Mouse (Mus musculus) urinary bladder, postnatal 4 days (tissue): ENCODE results near the gene Natd1.
"Not testable (repeated sequence)": the region's sequence is repeated elsewhere in the genome, so short reads cannot be mapped to it uniquely, and the experiment has no call there.

Experiments used
- DNase-seq, 2 experiments: peaks; one replicate each; pipeline ENCODE4 v3.0.0; 2021 to 2022; ENCODE audit warnings: low spot score in 2 of 2

Natd1 gene

DNA sequence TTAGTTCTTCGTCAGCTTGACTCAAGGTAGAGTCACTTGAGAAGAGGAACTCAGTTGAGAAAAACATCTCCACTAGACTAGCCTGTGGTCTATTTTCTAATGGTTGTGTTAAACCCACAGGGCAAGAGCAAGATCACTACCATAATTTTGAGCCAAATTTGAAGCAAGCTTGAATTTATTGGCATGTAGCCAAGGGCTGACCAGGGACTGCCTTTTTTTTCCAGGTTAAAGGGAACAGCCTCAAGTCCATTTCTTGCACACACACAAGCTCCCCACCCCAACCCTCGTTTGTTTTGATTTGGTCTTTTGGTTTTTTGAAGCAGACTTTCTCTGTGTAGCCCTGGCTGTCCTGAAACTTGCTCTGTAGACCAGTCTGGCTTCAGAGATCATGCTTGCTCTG lies 24.7 kb downstream of the Natd1 start:
- no peak for DNase-seq

DNA sequence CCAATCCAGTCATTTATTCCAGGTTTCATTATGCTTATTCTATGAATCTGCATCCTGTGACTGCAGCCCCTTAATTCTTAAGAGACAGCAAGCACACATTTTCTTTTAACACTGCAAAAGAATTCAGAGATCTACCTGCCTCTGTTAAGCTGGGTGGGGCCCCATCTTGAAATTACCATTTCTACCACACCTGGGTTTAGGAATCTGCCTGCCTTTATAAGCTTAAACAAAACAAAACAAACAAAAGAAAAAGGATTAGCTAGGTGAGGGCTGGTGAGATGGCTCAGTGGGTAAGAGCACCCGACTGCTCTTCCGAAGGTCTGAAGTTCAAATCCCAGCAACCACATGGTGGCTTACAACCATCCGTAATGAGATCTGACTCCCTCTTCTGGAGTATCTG lies 27.6 kb downstream of the Natd1 start:
- DNase-seq: not testable (repeated sequence)

DNA sequence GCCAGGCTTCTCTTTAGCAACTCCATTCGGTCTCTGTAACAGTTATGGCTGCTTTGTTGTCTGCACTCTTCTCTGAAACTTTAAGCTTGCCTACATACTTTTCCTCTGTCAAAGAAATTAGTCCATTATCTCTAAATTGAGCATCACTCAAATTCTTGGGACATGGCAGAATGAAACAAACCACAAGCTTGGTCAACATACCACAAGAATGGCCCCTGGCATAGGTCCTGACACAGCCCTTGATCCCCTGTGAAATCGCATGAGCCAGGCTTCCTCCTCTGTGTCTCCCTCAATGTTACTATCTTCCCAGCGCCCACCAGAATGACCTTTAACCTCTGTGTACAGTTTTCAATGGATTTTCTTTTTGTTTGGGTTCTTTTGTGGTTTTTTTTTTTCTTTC lies 32.2 kb downstream of the Natd1 start:
- no peak for DNase-seq

DNA sequence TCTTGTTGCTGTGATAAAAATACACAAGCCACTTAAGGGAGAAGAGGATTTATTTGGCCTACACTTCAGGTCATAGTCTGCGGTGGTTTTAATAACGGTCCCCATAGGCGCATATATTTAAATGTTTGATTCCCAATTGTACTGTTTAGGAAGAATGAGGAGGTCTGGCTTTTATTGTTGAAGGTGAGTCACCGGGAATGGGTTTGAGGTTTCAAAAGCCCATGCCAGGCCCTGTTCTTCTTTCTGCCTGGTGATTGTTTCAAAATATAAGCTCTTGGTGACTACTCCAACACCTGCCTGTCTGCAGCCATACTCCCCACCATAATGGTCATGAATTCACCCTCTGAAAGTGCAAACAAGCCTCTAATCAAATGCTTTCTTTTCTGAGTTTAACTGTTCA lies 34.0 kb downstream of the Natd1 start:
- no peak for DNase-seq

DNA sequence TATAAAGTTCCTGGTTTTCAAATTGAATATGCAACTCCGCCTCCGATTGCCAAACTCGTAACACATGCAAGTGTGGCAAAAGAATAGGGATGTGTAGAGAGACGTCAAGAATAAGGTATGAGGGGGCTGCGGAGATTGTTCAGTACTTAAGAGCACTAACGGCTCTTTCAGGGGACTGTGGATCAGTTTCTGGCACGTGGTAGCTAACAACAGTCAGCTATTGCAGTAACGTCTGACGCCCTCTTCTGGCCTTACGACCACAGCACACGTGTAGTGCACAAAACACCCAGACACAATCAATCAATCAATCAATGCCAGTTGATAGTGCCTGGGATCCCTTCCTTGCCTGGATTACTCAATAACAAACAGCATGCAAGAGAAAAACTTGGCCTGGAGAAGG lies 35.1 kb downstream of the Natd1 start:
- no peak for DNase-seq

DNA sequence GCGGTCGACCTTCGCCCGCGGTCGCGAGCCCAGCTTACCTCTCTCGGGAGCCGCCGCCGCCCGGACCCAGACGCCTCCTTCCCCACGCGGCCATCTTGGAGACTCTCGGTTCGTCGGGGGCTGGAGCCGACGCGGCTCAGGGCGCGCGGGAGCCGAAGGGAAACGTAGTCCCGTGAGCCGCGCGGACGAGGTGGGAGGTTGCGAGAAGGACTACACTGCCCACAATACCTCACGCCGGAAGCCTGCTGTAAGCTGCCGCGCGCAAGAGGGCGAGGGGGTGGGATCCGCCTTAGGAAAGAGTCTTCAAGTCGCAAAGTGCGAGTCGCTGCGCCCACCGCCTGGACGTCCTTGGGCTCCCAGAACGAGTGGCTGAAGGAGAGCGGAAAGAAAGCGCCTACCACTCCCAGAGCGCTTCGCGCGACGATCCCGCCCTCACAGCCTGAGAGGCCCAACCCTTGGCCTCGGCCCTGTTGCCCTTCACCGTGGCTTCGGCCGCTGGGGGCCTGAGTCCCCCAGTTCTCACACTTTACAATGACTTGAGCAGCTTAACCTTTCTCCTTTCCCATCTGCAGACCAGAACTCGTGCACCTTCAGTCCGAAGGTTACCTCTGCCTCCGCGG lies 35.8 kb downstream of the Natd1 start, which contains the start of gene Tmem11:
Gene Tmem11, minus strand, starts transcription at position 598 of the 620 bp plus-strand sequence.
- DNase-seq: peak; percentile 94 to 95

DNA sequence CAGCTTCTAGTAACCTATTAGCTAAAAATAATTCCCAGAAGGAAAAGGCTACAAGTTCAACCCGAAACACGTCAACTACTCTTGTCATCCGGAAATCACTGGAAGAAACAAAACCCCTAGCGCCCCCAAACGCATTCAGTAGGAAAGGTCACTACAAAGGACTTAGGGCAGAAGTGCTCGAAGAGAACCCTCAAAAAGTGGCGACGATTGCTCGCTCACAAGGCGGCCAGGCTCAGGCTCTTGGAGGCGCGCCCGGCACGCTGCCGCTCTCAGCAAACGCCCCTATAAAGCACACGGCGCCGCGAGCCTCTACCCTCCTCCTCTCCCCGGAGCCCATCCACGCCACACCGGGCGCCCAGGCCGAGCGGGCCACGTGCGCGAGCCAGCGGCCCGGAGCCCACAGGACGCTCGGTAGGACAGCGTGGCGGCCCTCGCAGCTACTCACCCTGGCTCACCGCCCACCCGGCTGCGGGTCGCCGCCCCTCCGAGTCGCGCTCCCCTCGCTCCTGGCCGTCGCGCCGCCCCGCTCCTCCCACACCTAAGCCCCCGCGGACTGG lies 36.4 kb downstream of the Natd1 start:
- peak in 1 of 2 experiments; percentile 65 for DNase-seq

DNA sequence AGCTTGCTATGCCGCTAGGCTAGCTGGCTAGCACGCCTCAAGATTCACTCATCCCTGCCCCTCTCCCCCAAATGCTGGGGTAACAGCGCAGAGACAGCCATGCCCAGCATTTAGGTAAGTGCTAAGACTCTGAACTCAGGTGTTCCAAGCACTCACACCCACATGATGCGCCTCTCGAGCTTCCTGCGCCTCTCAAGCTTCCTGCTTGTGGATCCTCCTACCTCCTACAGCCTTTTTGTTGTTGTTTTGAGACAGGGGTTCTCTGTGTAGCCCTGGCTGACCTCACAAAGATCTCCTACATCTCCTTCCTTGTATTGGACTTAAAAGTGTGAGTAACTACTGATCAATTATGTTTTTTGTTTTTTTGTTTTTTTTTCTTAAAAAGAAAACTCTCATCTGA lies 41.4 kb downstream of the Natd1 start:
- no peak for DNase-seq

DNA sequence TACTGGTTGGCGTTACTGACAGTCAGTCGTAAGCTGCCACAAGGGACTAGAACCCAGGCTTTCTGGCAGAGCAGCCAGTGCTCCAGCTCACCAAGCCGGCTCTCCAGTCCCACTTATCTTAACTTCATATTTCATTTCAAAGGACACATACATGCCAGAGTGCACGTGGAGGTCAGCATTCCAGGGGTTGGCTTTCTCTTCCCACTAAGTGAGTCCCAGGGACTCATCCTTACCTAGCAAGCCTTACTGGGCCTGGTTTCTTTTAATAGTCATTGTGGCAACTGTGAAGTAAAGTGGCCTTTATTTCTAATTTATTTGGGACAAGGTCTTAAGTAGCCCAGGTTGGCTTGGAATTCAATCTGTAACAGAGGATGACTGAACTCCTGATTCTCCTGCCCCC lies 43.1 kb downstream of the Natd1 start:
- DNase-seq: no peak

DNA sequence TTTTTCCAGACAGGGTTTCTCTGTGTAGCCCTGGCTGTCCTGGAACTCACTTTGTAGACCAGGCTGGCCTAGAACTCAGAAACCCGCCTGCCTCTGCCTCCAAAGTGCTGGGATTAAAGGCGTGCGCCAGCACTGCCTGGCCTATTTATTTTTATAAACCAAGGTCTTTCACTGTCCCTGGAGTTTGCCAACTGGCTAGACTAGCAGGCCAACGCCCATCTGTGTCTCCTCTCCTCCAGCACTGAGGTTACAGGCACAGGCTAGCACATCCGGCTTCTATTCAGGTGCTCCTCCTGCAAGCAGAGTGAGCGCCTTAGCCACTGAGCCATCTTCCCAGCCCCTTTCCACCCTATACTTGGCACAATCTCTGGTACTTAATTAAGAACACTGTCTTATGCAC lies 45.1 kb downstream of the Natd1 start:
- not testable (repeated sequence) for DNase-seq

DNA sequence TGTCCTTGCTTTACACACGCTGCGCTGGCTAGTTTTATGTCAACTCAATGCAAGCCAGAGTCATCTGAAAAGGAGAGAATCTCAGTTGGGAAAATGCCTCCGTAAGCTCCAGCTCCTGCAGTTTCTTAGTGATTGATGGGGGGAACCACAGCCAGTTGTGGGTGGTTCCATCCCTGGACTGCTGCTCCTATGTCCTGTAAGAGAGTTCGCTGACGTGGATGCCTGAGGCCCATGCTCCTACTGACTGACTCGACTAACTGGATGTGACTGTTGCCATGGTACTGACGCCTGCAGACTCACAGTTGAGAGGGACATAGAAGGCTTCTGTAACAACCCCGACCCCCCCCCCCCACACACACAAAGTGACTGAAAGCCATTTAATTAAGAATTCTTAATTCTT lies 46.6 kb downstream of the Natd1 start:
- DNase-seq: no peak

DNA sequence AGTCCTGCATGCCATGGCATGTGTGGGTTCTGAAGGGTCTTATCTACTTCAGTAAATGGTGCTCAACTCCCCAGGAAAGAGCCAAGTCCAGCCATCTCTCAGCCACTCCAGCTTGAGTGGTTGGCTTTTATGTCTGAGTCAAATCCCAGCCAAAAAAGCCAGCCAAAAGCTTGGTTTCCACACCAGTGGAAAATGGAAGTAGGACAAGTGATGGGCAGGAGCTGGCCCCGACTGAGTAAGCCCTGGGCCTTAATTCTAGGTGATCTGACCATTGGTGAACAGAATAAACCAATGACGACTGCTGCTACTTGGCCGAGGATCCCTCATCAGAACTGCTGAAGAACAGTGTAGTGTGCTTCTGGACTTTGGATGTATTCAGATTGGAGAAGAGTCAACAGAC lies 47.1 kb downstream of the Natd1 start:
- no peak for DNase-seq

DNA sequence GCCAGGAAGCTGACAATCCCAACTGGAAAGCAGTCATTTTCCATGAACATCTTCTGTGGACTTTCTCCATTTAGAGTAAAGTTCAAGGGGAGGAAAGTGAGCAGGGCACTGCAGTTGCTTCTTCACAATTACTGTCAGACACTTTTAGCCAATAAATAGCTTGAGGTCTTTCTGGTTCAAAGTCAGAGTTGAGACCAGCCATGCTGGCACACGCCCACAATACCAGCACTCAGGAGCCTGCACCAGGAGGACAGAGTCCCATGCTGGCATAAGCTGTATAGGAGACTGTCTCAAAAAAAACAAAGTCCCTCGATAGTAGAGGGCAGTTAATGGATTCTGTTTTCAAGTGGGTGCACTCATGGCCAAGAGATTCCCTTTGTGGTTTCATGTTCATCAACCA lies 48.5 kb downstream of the Natd1 start:
- DNase-seq: no peak

DNA sequence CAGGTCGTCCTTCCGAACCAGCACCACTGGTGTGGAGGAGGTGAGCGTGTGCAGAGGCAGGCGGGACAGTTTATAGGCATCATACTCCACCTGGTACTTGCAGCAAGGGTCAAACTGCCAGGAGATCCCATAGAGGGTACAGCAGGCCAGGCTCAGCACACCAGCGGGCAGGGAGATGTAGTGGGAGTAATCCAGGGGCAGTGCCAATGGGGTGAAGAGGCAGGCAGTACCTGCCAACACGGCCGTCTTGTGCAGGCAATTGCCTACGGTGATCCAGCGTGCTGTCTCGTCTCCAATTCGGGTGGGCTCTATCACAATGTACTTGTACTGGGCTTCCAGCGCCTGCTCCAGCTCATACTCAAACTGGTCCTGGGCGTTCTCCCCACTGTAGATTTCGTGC lies 49.6 kb downstream of the Natd1 start:
- no peak for DNase-seq

DNA sequence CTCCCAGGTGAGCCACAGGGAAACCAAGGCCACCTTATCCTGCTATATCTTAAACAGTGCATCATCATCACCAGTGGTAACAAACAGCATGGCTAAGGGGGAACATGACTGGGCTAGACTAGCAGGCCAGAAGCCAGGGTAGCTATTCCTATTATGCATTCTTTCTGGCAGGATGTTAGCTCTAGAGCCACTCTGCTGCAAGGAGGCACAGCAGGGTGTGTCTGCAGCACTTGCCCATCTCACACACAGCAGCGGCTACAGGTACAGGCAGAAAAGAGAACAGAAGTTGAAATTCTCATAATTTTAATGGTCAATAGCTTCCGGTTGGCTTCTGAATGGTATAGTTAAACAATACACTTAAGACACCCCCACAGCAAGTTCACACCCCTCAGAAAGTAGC lies 50.4 kb downstream of the Natd1 start:
- no peak for DNase-seq

DNA sequence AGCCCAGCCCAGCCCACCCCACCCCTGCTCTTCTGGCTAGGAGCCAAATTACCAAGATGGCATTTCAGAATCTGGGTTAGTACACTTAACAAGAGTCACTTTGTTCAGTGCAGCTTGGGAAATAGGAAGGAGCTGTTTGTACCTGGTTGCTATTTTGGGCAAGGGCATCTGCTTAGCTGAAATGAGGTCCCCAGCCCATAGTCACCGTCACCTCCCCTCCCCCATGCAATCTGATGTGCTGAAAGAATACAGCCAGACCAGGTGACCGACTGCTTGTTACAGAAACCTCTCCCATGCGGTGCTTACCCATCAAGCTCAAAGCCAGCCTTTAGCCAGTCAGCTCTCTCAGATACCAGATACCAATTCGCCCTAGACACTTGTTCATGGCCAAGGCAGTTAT lies 51.4 kb downstream of the Natd1 start:
- no peak for DNase-seq

DNA sequence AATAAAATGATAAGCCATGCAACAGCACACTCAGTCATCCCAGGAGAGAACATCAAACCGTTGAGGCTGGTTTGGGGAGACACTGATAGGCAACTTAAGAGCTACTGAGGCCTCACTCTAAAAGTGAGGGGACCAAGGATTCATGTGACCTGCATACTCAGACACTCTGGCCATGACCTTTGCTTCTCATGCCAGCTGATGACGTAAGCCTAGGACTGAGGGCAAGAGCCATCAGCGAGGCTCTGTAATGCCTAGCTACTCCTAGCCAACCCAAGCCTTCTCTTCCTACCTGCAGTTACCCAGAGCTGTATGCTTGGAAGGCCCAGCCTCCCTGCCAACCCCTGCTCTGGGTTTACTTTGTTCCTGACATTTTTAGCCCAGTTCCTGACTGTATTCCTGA lies 52.6 kb downstream of the Natd1 start:
- DNase-seq: no peak

DNA sequence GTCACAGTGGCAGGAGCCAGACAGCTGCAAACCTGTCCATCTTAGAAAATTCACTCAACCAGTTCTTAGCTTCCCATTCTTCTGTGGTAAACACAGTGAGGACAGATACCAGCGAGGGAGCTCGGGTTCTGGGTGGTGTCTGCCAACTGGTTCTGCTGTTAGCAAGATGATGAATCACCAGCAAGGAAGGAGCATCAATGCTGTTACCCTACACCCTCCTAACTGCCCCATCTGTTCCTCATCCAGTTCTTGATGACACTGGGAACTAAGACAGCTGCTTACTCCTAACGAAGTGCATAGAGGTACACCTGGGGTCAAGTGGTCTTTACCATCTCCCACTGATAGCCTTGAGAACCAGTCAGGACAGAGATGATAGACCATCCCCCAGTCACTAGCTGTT lies 58.0 kb downstream of the Natd1 start:
- DNase-seq: no peak
